Mouse (Mus musculus) embryo, embryonic 11.5 days (tissue): Measurements from ENCODE around the gene Sntb2.

Experiments used
- DNase-seq: peaks from one replicate; pipeline ENCODE4 v3.0.0-alpha.2; 2012; ENCODE audit warnings: low read depth, low spot score

The Sntb2 gene

DNA sequence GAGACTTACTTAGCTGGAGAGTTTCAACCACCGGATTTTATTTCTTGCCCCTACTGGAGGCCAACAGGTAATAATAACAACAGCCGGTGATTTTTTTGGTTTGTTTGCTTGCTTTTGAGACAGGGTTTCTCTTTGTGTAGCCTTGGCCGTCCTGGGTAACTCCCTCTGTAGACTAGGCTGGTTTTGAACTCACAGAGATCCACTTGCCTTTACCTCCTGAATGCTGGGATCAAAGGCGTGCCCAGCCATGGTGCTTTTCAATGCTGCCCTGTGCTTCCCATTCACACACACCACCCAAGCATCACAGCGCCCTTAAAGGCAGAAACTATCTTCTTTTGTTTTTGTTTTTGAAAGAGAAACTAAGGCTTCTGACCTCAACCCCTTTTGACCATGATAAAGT is 5.6 kb upstream of the Sntb2 start:
- no peak for DNase-seq

DNA sequence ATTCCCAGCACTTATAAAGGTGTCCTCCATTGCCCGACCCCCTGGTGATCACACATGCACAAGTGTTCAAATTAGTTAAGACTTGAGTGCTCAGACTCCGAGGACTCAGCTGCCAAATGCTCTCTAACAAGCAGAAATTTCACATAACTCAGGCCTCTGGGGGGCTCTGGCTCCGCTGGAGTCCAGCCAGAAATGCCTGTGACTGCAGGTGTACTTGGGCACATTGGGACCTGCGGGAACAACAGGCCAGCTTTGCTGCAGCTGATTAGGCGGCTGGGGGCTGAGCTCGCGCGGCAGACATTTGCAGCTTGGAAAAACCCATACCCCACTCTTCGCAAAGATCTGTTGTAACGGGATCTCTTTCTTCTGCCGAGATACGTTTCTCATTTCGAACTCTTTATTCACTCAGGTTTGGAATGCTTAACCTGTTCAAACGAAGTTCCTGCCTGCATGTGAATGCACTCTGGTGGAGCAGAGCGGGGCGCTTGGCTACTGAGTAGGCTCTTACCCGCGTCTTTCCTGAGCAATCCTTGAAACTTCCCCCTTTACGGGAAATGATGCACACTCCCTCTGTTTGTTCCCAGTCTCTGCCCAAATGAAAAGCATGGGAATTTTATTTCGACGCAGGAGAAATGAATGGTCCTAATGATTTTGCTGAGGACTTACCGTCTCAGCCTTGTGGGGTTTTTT is 3.0 kb upstream of the Sntb2 start:
- peak; percentile 26 for DNase-seq

DNA sequence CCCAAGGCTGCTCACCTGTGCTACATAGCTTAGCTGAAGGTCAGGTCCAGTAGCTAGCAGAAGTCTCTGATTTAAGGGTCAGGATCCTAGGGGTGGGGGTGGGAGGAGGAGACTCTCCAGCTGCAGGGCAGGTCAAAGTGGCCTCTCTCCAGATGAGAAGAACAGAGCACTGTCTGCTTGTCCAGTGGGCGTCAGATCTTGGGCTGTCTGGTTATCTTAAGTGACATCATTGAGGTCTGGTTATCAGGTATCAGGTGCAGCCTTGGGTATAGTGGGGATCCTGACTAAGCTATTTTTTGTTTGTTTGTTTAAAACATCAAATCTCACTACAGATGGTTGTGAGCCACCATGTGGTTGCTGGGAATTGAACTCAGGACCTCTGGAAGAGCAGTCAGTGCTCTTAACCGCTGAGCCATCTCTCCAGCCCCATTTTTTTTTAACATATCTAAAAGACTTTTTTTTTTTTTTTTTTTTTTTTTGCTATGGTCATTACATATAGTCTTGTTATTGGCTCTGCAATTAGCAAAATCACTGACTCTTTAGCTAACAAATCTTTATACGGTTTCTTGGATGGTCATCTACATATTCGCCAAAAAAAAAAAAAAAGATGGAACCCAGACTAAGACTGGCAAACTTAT is 1.9 kb upstream of the Sntb2 start:
- DNase-seq, result no peak

DNA sequence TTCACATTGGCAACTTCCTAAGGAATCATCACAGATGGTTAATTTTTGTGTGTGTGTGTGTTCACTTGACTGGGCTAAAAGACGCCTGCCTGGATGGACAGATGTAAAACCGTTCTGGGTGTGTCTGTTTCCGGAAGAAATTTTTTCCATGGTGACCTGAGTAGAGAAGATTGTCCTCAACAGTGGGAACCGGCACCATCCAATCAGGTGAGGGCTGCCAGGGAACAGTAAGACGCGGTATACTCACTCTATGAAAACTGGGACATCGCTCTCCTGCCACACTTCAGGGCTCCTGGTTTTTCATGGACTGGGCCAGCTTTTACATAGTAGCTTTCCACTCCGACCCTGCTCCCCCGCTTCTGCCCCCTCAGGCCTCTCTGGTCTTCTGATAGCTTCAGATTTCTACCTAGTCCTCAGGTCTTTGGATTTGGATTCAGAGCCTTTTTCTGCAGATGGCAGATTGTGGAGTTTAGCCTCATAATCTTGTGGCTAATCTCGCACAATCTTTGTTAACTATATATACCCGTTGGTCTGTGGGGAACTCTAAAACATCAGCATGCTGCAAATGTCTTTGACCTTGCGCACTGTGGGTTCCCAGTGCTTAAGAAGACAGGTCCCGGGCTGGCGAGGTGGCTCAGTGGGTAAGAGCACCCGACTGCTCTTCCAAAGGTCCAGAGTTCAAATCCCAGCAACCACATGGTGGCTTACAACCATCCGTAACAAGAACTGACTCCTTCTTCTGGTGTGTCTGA is 1.1 kb upstream of the Sntb2 start:
- DNase-seq, result no peak

DNA sequence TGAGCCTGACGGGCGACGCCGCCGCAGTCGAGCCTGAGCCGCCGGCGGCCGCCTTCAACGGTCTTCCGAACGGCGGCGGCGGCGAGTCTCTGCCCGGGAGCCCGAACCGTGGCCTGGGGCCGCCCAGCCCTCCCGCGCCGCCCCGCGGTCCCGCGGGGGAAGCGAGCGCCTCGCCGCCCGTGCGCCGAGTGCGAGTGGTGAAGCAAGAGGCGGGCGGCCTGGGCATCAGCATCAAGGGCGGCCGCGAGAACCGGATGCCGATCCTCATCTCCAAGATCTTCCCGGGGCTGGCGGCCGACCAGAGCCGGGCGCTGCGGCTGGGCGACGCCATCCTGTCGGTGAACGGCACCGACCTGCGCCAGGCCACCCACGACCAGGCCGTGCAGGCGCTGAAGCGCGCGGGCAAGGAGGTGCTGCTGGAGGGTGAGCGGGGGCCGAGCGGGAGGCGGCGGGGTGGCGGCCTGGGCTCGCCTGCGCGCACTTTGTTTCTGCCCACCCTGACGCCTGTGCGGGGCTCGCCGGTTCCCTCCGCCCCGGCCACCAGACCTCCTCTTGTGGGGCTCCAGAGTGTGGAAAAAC is 438 bp downstream of the Sntb2 start:
- DNase-seq, result no peak

DNA sequence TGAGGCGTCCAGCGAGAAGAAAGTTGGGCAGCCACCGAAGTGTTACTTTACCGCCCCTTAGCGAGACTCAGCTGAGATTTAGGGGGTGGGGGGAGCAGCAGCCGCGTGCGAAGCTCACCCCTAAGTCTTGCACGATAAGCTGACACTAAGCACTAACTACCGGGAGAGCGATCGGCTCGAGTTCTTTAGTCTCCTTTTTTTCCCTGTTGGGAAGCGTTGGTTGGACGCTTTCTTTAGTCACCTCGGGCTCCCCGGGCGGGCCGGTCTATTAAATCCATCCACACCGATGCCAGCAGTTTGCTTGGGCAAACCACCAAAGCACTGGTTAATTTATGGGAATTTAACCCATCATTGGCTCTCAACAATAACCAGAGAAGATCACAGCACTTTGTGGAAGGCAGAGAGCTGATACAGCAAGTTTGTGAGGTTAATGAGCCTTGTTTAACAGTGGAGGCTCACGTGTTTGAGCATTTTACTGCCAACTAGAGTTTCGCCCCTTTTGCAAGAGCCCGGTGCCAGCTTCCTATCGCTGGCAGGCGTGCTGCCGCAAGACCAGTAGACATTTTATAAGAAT is 1.0 kb downstream of the Sntb2 start:
- DNase-seq, result peak; percentile 31

DNA sequence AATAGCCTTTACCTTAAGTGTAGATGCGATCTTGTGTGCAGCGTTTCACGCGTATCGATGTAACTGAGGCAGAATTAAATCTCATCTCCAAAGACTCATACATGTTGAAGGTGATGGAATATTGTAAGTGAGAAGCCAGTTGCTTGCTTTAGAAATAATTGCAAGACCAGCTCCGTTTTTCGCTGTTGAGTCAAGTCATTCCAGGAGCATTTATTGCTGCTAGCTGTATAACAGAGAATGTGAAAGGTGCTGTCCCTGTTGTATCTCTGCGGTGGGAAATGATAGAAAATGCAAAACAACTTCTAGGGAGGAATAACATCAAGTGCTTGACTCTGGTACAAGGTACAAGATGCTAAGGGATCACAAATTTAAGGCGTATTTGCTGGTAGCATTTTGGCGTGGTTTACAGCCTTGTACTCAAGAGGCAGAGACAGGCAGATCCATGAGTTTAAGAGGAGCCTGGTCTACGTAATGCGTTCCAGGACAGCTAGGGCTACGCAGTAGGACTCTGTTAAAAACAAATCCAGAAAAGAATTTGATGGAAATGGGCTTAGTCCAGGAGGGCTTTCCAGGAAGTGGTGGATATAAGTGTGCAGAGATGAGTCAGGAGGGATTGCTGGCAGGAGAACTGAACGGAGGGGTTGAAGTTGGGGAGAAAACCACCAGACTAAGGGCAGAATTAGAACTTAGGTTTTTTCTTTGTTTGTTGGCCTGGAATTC is 1.7 kb downstream of the Sntb2 start:
- DNase-seq, result no peak

DNA sequence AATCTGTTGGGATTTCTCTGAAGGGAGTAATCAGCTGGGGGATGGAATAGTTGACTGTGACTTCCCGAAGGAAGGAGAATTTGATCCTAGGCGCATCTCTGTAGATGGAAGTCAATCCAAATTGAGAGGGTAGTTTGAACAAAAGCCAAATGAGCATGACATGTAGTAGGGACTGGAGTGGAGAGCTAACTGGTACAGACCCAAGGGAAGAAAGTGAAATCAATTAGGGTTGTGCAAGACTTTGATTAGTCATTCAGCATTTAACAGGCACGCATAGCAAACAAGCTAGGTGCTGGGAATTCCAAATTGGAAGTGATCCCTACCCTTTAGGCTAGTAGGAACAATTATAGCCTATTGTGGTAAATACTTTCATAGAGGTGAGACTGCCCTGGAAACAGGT is 6.3 kb downstream of the Sntb2 start:
- no peak for DNase-seq

DNA sequence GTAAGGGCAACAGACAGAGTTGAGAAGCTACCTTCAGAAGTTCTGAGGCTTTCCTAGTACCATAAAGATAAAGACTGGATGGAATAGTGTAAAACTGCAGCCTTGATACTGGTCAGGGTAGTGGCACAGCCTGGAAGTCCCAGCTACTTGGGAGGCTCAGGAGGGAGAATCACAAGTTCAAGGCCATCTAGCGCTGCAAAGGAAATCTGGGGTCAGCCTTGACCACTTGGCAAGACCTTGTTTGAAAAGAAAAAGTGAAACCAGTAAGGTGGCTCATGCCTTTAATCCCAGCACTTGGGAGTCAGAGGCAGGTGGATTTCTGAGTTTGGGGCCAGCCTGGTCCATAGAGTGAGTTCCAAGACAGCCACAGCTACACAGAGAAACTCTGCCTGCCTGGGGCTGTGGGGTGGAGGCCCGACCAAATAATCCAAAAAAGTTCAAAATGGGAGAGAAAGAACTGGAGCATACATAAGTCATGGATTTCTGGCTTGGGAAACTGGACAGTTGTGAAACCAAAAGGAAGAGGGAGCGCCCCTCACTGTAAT is 8.4 kb downstream of the Sntb2 start:
- DNase-seq, result no peak

DNA sequence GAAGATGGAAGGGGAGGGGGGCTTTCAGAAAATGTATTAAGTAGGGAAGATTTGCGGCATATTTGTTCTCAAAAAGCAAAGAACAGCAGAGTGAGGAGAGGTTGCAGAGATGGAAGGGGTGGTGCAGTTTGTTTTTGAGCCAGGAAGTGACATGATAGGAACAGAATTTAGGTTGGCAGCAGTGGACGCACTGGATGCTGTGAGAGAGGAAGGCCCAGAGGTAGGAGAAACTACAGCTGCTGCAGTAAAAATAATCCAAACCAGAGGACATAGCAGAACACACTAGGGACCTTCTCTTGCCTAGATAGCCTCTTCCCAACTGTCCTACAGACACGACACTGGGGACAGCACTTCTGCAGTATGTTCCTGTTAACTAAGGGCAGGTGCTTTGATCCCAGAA is 9.2 kb downstream of the Sntb2 start:
- no peak for DNase-seq

DNA sequence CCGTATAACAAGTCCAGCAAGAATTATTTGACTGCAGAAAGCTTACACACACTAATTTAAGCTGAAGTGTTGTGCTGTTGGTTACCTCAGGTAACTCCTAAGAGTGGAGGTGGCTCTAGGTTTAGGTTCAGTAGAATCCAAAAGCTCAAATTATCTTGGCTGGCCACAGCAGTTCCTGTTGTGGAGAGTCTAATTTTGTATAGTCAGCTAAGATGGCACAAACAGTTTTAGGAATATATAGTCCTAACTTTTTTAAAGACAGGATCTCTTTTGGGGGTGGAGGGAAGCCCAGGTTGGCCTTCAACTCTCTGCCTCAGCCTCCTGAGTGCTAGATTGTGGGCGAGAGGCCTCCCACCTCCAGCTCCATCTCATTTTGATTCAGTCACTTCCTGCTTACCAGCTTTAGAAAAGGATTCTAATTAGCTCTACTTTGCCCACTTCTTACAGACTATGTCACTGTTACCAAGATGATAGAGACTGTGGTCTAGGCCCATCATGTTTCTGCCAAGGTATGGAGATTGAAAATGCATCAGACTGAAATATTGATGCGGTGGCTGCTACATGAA is 13.2 kb downstream of the Sntb2 start:
- no peak for DNase-seq

DNA sequence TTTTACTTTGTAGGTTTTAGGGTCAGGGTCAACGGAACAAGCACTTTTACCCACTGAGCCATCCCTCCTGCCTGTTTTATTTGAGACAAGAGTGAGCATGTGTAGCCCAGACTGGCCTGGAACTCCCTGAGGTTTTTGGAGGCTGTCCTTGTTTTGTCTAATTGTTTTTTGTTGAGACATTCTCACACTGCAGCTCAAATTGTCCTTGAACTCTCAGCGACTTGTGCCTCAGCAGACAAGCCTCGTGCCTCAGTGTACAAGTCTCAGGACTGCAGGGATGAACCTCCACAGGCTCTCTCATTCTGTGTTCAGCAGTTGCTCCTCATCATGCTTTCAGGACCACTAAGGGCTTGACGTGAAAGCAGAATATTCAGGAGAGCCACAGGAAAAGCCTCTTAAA is 16.2 kb downstream of the Sntb2 start:
- DNase-seq, result no peak

DNA sequence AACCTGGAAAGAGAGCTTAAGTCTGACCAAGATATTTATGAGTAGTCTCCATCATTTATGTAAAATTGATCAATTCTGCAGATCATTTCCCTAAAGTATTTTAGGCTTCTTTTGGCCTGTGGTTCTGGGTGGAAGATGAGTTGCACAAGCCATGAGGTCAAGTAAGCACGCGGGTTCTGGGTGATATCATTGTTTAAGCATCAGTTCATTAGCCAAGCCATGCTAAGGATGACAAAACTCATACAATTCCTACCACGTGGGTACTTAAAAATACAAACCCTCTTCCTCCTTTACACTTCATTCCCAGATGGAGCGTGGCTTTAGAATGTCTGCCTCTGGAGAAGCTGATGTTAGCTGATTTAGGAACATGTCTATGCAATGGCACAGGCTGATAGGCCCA is 18.0 kb downstream of the Sntb2 start:
- no peak for DNase-seq

DNA sequence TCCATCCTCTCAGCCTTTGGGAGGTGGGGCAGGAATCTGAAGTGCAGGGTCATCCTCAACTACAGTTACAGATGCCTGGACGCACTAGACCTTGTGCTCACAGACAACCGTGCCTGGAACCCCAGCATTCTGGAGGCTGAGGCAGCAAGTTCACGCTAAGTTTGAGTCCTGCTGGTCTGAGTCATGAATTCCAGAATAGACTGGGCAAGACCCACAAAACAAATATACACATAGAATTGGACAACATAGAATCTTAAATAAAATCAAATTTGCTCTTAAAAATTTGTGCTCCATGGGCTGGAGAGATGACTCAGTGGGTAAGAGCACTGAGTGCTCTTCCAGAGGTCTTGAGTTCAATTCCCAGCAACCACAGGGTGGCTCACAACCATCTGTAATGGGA is 21.5 kb downstream of the Sntb2 start:
- no peak for DNase-seq

DNA sequence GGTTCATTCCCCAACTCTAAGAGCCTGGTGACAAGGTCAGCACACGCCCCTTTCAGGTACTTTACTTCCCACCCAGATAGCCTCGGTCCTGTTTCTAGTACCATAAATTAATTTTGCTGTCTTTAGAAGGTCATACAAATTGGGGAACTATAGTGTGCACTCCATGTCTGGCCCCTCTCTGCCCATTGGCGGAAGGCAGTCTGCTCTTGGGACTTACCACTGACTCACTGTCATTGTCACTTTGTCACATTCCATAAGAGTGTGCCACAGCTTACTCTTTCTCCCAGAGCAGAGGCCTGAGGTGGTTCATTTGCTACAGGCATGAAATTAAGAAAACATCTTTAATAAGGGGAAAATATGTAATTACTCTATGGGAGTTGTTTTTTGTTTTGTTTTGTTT is 22.7 kb downstream of the Sntb2 start:
- no peak for DNase-seq

DNA sequence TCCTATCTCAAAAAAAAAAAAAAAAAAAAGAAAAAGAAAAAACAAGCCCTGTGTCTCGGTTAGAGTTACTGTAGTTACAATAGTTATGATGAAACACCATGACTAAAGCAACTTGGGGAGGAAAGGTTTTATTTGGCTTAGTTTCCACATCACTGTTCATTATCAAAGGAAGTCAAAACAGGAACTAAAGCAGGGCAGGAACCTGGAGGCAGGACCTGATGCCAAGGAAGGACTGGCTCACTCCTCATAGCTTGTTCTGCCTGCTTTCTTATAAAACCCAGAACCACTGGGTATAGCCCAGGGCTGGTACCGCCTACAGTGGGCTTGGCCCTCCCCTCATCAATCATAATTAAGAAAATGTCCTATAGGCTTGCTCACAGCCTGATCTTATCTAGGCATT is 24.1 kb downstream of the Sntb2 start:
- no peak for DNase-seq

DNA sequence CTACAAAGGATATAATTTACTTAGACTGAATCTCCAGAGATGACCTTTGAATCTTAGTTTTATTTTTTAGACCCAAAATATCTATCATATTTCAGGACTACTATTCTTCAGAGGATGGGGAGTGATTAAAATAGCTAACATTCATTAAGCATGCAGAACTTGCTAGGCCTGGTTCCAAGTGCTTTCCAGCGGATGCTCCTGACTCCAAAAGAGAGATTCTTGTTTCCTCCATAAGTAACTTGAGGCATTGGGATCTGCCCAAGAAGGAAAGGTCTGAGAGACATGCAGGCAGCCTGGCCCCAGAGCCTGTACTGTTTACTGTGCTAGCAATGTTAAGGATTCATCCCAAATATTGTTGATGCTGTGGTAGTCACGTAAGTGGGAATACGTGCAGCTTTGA is 26.8 kb downstream of the Sntb2 start:
- DNase-seq, result no peak

DNA sequence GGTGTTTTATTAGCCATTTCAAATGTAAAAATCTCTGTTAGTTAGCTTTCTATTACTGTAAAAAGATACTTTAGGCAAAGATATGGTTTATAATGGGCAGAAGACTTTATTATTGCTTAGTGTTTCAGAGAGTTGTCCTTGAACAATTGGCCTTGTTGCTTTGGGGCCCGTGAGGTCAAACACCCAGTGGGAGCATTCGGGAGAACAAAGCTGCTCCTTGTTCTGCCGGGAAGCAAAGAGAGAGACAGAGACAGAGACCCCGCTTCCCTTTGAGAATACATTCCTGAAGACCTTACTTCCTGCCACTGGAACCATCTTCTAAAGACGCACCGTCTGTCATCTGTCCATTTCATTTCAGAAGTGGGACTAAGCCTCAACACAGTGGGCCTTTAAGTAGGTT is 27.8 kb downstream of the Sntb2 start:
- no peak for DNase-seq

DNA sequence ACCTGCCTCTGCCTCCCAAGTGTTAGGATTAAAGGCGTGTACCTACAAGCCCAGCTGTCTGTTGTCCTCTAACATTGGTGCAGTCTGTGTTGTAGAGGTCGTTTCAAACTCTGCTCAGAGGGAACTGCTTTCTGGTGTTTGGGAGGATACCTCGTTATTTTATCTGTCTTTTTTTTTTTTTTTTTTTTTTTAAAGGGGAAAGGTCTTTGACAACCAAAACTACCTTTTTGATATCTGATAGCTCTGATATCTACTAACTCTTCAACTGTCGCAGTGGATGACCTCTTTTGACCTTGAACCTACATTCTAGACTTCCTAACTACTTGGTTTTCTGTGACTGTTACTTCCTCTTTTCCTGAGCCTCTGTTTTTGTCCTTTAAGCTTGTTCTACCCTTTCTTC is 29.0 kb downstream of the Sntb2 start:
- DNase-seq, result no peak

DNA sequence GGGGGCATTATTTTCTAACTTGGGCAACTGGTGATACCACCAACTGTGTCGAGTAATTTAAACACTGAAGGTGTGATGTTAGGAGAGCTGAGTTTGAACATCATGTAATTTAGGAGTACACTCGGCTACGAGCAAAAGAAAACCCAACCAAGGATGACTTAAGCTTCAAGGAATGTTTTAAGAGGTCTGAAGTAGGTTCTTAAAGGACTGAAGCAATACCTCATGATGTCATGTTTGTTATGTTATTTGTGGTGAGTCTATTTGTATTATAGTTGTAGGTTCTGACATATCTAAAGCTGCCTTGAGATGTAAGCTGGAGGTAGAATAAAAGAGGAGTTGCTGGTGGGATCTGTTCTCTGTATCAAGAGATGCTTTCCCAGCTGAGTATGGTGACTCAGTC is 34.4 kb downstream of the Sntb2 start:
- DNase-seq, result no peak

DNA sequence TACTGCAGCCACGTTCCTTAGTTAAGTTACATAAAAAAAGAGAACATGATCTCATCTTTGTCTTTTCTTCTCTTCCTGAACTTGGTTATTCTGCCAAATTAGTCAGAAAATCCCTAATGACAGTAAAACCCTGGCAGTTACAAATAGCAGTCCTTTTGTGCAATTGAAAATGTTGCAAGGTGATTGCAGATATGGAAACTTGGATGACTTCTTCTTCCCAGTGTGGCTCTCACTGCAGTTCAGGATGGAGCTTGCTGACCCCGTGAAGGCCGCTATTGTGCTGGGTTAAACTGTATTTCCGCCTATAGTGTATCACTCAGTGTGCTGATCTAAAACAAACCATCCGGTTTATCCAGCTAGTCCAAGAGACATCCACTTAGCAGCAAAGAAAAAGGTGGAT is 36.4 kb downstream of the Sntb2 start:
- DNase-seq, result no peak
